Mouse (Mus musculus) right cerebral cortex, adult 2 months (tissue): ENCODE data around the gene Aip.
"Not testable (repeated sequence)": the region's sequence is repeated elsewhere in the genome, so short reads cannot be mapped to it uniquely, and the experiment has no call there.

Experiments used
- DNase-seq, 2 experiments: peaks; one replicate each; pipeline ENCODE4 v3.0.0; 2021 to 2022; ENCODE audit warnings: low spot score in 2 of 2

Aip gene

GRCm38 (mm10) chr19:4135963-4136345 is 10.3 kb upstream of the Aip start:
- not testable (repeated sequence) for DNase-seq

GRCm38 (mm10) chr19:4135229-4135962 is 9.7 kb upstream of the Aip start:
- not testable (repeated sequence) for DNase-seq

GRCm38 (mm10) chr19:4134354-4134753 is 8.7 kb upstream of the Aip start:
- DNase-seq: no peak

- no peak for DNase-seq
These were observed 6.1 kb upstream of the Aip start for GRCm38 (mm10) chr19:4131768-4132167.

DNA sequence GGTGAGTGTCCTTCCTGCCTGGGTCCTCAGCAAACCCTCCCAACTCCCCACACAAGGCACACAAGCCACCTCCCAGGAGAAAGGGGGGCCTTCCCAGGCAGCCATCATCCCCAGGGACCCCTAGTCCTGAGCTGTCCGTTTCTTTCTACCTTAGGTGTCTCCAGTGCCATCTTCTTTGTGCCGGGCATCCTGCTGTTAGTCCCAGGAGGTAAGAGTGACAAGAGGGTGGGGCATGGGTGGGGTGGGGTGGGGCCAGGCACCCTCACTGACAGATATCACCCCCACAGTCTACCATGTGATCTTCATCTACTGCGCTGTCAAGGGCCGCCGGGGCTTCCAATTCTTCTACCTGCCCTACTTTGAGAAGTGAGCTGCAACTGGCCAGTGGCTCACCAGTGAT is 5.4 kb upstream of the Aip start:
- DNase-seq: no peak

DNA sequence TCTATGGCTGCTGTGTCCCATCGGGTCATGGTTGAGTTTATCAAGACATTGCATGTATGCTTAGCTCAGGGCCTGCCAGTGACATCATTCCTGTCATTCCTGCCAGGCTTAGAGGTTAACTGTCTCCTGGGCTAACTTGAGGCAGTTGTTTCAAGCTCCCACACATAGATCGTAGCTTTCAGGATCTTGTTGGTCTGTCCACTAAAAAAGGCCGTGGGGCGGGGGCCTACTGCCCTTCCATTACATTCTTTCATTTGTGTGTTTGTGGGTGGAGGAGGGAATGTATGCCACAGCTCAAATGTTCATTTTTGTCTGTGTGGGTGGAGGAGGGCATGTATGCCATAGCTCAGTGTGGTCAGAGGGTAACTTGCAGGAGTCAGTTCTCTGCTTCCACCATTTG is 4.4 kb upstream of the Aip start:
- DNase-seq: no peak

- DNase-seq: no peak
These were observed 3.8 kb upstream of the Aip start for GRCm38 (mm10) chr19:4129462-4129861.

DNA sequence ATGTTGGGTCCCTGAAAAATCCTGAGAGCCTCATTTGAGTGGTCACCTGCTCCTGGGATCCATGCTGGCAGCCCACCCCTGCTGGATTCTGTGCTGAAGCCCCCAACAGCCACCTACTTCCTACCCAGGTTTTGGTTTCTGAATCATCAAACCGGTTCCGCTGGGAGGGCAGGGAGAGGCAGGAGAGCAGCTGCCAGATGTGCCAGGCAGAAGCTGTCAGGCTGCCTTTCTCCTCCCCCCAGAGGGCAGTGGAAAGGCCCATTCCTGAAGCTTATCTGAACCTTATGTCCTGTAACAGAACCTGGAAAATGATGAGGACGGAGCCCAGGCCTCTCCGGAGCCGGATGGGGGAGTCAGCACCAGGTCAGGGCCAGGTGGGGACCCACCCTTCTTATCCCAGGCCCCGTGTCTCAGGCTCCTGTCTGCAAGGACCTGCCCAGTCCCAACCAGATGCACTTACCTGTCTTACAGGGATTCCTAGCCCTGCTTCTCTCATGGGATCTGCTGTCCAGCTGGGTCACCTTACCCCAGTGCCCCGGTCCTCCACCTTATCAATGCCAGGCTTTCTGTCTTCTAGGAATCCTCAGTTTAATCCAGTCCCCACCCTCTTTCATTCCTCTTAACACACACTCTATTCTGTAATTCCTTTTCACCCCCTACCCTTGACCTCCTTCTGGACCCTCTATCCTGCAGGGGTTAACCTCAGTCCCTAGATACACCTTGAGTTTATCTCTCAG is 1.3 kb upstream of the Aip start:
- DNase-seq: no peak

DNA sequence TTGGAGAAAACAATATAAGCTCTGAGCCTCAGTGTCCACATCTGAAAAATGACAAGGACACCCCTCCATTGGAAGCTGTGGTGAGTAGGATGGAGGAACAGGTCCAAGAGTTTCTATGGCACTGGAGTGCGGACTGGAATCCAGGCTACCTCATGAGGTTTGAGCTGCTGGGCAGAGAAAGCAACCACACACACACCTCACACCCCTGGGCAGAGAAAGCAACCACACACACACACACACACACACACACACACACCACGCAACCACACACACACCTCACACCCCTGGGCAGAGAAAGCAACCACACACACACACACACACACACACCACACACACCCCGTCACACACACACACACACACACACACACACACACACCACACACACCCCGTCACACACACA is 390 bp downstream of the Aip start:
- peak in 1 of 2 experiments; percentile 49 for DNase-seq

GRCm38 (mm10) chr19:4124432-4124831 is 1.2 kb downstream of the Aip start:
- DNase-seq: no peak

DNA sequence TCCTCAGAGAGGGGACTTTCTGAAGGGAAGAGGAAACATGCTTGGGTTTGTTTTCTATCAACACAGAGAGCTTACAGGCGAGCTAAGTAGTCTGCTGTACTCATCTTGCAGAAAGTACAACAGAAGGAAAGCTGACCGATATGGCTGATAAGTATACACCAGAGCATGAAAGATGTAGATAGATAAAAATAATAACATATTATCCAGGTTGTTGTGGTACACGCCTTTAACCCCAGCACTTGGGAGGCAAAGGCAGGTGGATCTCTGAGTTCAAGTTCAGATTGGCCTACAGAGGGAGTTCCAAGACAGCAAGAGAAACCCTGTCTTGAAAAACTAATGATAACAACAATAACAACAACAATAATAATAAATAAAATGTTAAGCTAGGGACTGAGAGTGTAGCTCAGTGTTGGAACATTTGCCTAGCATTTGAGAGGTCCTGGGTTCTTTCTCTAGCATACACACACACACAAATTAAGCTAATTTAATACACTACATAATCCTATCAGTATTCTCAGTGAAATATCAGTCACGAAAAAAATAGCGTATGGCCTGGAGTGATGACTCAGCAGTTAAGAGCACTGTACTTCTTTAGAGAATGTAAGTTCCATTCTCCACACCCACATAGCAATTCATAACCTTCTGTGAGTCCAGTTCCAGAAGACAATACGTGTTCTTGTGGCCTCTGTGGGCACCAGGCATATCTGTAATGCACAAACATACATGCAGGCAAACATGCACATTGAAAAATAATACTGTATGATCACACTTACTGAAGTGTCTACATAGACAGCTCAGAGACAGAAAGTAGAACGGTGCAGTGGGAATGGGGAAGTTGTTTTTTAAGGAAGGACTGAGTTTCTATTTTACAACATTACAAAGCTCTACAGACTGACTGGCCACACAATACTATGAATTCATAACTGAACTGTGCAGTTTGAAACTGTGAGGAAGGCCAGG is 3.0 kb downstream of the Aip start:
- no peak for DNase-seq

GRCm38 (mm10) chr19:4121896-4122295 is 3.8 kb downstream of the Aip start:
- not testable (repeated sequence) for DNase-seq

- DNase-seq: peak; percentile 98
These were observed 4.4 kb downstream of the Aip start for GRCm38 (mm10) chr19:4121097-4121805.

GRCm38 (mm10) chr19:4120496-4120895 is 5.2 kb downstream of the Aip start:
- no peak for DNase-seq

GRCm38 (mm10) chr19:4119716-4120487 is 5.8 kb downstream of the Aip start:
- no peak for DNase-seq

DNA sequence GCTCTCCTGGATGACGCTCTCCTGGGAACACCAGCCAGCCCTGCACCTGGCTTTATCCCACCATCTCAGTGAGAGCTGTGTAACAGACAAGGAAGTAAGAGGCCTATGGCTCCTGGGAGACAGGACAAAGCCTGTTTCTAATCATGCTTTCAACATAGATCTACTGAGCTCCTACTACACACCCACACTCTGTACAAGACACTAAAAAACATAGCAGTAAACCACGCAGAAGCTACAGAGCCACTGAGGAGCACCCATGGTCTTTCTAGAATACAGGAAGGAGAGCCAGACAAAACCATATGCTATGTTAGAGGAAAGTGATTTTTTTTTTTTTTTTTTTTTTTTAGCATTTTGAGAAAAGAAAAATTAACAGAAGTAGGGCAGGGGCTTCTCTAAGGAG is 7.3 kb downstream of the Aip start:
- DNase-seq: no peak

DNA sequence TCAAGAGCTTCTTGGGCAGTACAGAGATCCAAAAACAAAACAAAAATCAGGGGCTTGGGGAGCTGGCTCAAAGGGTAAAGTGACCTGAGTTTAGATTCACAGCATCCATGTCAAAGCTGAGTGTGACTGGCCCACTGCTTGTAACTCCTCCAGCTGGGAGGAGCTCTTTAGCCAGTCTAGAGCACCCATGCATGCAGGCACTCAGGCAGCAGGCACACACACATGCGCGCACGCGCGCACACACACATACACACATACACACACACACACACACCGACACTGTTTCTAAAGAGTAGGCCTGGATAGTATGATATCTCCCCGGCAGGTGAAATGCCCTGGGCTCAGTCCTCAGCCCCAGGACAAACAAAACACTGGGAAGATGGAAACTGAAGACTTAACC is 8.7 kb downstream of the Aip start:
- DNase-seq: no peak

DNA sequence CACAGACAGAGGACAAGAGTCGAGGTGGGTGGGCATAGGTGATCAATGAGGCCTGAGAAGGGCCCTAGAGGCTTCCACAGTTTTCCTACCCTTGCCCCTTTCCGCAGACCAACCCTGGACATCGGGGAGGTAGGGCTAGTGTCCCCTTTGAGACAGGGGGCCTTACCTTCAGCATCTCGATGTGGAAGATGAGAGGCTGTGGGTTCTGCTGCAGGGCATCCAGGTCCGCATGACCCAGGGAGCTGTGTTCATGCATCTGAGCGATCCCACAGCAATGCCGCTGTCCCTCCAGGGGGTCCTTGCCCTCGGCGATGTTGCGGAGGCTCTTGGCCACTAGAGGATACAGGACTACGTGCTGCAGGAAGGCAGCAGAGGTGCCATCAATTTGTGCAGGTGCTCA is 9.8 kb downstream of the Aip start:
- DNase-seq: no peak

DNA sequence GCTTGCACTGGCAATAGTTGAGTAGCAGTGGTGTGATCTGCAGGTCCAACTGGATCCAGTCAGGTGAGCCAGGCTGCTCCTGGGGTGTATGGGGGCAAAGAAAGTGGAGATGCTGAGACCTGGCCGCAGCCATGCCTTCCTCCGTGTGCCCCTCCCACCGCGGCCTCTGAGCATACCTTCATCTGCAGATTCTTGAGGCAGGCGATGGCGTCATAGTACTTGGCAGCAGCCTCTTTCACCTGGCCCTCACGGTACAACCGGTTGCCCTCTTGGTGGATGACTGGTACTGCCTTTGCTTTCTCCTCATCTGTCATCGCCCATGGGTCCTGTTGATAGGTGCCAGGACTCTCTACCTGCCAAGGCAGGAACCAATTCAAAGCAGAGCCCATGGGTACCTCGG is 10.5 kb downstream of the Aip start:
- DNase-seq: no peak

DNA sequence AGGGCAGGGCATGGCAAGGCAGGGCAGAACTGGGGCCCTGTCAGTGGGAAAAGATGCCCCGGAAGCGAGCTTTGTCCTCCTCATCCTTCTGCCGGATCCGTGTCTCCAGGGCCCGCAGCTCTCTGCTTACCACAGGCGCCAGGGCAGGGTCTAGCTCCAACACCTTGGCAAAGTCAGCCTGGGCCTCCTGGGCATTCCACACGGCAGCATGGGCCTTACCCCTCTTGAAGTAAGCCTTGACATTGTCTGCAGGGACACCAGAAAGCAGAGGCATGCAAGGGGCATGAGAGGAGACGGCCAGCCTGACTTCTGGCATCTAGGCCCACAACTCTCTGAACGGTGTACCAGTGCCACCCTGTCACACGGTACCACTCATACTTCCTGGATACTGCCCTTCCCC is 11.1 kb downstream of the Aip start:
- no peak for DNase-seq

DNA sequence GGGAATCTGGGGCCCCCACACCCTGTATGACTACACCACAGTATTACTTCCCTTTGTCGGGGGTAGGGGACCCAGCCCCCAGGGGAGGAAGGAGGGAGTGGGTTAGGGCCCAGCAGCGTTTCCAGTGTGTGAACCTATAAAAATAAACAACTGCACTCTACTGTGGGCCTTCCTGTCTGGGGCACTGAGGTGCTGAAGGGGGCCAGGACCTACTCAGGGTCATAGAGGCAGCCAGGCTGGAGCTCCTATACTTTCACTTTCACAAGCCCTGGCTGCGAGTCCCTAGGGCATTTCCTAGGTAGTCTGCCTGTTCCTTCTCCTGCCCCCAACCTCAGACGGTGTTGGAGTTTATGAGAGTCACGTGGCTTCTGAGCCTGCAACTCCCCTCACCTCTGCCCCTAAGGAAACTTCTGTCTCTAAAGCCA is 11.8 kb downstream of the Aip start:
- no peak for DNase-seq
